In genomic region chr5:88990196-88990747, GRCm38 (mm10) we compare ENCODE assay signal across 11 mouse cellular contexts.
DNase-seq lines count a peak whose midpoint lies in the region; ATAC-seq and TF ChIP-seq lines count a peak whose summit lies in the region.
"Had no signal": no experiment of that assay in that cellular context is flagged by ENCODE, and none has a peak within 500 bp of the region (broad histone marks: within the 10 kb centered on the region; RNA-seq: fewer than 3 reads in every experiment).

No protein-coding gene starts in this region.

- peak; percentile 86 for ATAC-seq in hindbrain, embryonic 16.5 days
- ATAC-seq: forebrain, embryonic 15.5 days had no signal

- no peak overlapping the region for H3K4me2 ChIP-seq in hindbrain, embryonic 16.5 days (ENCODE audit: low read length)
- H3K4me2 ChIP-seq: embryonic facial prominence, embryonic 13.5 days; forebrain, embryonic 15.5 days had no signal

- no peaks in the 10 kb centered on the region for H3K27me3 ChIP-seq in hindbrain, embryonic 16.5 days (replicated peaks; ENCODE audit: control insufficient read depth, insufficient read depth, low read length)
- H3K27me3 ChIP-seq in hindbrain, embryonic 10.5 days (ENCODE audit: insufficient read depth, poor library complexity, severe bottlenecking) = no peaks in the 10 kb centered on the region
- H3K27me3 ChIP-seq: embryonic facial prominence, embryonic 13.5 days; forebrain, embryonic 15.5 days had no signal

- TF ChIP-seq POLR2A in olfactory bulb, adult 2 months (IDR thresholded peaks at IDR 0.05; ENCODE audit: insufficient read depth, low read depth, low read length) = no peak

- no peak overlapping the region for H3K9ac ChIP-seq in hindbrain, embryonic 16.5 days (ENCODE audit: low read depth, low read length)
- H3K9ac ChIP-seq: embryonic facial prominence, embryonic 13.5 days; forebrain, embryonic 15.5 days had no signal

- 64% methylated on average over 9 of the region's 9 CpGs for WGBS in hindbrain, embryonic 16.5 days
- WGBS in hindbrain, embryonic 10.5 days = 73% methylated on average over 9 of the region's 9 CpGs
- WGBS in olfactory bulb, adult 2 months = 44% methylated on average over 9 of the region's 9 CpGs

- H3K27ac ChIP-seq in hindbrain, embryonic 16.5 days (ENCODE audit: low read depth, low read length) = peak overlapping the region; percentile 63
- H3K27ac ChIP-seq in hindbrain, embryonic 10.5 days = no peak overlapping the region
- peak overlapping the region; percentile 21; the same call in 1 of the 2 replicates for H3K27ac ChIP-seq in olfactory bulb, adult 2 months (ENCODE audit: insufficient read depth, low read depth, low read length)
- H3K27ac ChIP-seq: embryonic facial prominence, embryonic 13.5 days; forebrain, embryonic 15.5 days had no signal

- no peaks in the 10 kb centered on the region for H3K36me3 ChIP-seq in hindbrain, embryonic 16.5 days (ENCODE audit: control insufficient read depth, insufficient read depth, low read length)
- H3K36me3 ChIP-seq in hindbrain, embryonic 10.5 days = no peaks in the 10 kb centered on the region
- H3K36me3 ChIP-seq: embryonic facial prominence, embryonic 13.5 days; forebrain, embryonic 15.5 days had no signal

- H3K9me3 ChIP-seq in hindbrain, embryonic 16.5 days (ENCODE audit: control insufficient read depth, low read length) = no peaks in the 10 kb centered on the region
- no peaks in the 10 kb centered on the region for H3K9me3 ChIP-seq in hindbrain, embryonic 10.5 days
- H3K9me3 ChIP-seq: embryonic facial prominence, embryonic 13.5 days; forebrain, embryonic 15.5 days had no signal

- DNase-seq in adrenal gland, postnatal 14 days = peak; percentile 33
- no peak for DNase-seq in adrenal gland, postnatal 4 days (ENCODE audit: low spot score in 2 of 2)
- no peak for DNase-seq in hindbrain, embryonic 10.5 days (ENCODE audit: low spot score)
- peak; percentile 34 for DNase-seq in right cerebral cortex, adult 18-20 months
- DNase-seq in right cerebral cortex, postnatal 14 days = no peak
- DNase-seq in spleen, adult 18-20 months = no peak
- DNase-seq: lung, adult 18-20 months had no signal

- no peaks in the 10 kb centered on the region for H3K4me1 ChIP-seq in hindbrain, embryonic 16.5 days (ENCODE audit: control insufficient read depth, insufficient read depth, low read depth, low read length)
- no peaks in the 10 kb centered on the region for H3K4me1 ChIP-seq in hindbrain, embryonic 10.5 days (replicated peaks)
- peaks cover 5% of the 10 kb centered on the region; the same call in 1 of the 2 replicates for H3K4me1 ChIP-seq in olfactory bulb, adult 2 months (ENCODE audit: control insufficient read depth, insufficient read depth, low read length)
- H3K4me1 ChIP-seq: embryonic facial prominence, embryonic 13.5 days; forebrain, embryonic 15.5 days had no signal

- no peak for TF ChIP-seq CTCF in olfactory bulb, adult 2 months (IDR thresholded peaks at IDR 0.05; ENCODE audit: insufficient read depth, low read depth, low read length)

- no peak overlapping the region for H3K4me3 ChIP-seq in hindbrain, embryonic 16.5 days (ENCODE audit: low read length)
- no peak overlapping the region for H3K4me3 ChIP-seq in hindbrain, embryonic 10.5 days
- H3K4me3 ChIP-seq in olfactory bulb, adult 2 months (ENCODE audit: insufficient read depth, low read depth, low read length) = no peak overlapping the region
- H3K4me3 ChIP-seq: embryonic facial prominence, embryonic 13.5 days; forebrain, embryonic 15.5 days had no signal

Comparison
In these comparisons a context has a peak if more than half of its experiments do, and no peak if none do; other contexts are left out.
1. DNase-seq: peak in adrenal gland, postnatal 14 days (single experiment) and right cerebral cortex, adult 18-20 months (single experiment); none in adrenal gland, postnatal 4 days (0 of 2), hindbrain, embryonic 10.5 days (single experiment), right cerebral cortex, postnatal 14 days (single experiment) and spleen, adult 18-20 months (0 of 2).